Mouse (Mus musculus): Measurements from ENCODE around the gene Ablim2.

GRCm38 (mm10) chr5:35710931-35711330 lies 46.7 kb upstream of the Ablim2 start:
- TF ChIP-seq CTCF (IDR thresholded peaks at IDR 0.05; ENCODE audit: borderline replicate concordance, control insufficient read depth, extremely low read depth, insufficient read depth, low read length, poor library complexity) (no peak), POLR2A (IDR thresholded peaks at IDR 0.05; ENCODE audit: control insufficient read depth, extremely low read depth, insufficient read depth, low read length, poor library complexity) (no peak)
